Mouse (Mus musculus) lung, postnatal 0 days (tissue): ENCODE results near the gene Orc2. TPM values are rescaled to one million over a fixed set of nuclear protein-coding genes. Genes with fewer than 3 reads are reported as not detected.

ENCODE experiments used
- ATAC-seq: fragments of 200-750 bp; cut with Nextera tagmentation; 2 replicates; pipeline ENCODE4 v1.8.0; 2017; ENCODE audit warnings: moderate library complexity
- DNase-seq: peaks from one replicate; pipeline ENCODE4 v3.0.0-alpha.2; 2016; ENCODE audit warnings: low spot score
- H3K27ac ChIP-seq: fragments of 300-500 bp; sonication (generic); 2 replicates; pipeline ENCODE4 v1.5.1; 2014; ENCODE audit warnings: antibody characterized with exemption, mild to moderate bottlenecking, low read length, mixed read lengths
- H3K27me3 ChIP-seq: fragments of 300-500 bp; sonication (generic); replicated peaks from 2 replicates; pipeline ENCODE4 v1.6.1; 2014; ENCODE audit warnings: low read length, mixed read lengths; ENCODE audit not compliant: insufficient read depth
- H3K36me3 ChIP-seq: fragments of 300-500 bp; sonication (generic); 2 replicates; pipeline ENCODE4 v1.6.1; 2014; ENCODE audit warnings: low read length, mixed read lengths; ENCODE audit not compliant: insufficient read depth
- H3K4me1 ChIP-seq: fragments of 300-500 bp; sonication (generic); 2 replicates; pipeline ENCODE4 v1.6.1; 2014; ENCODE audit warnings: antibody characterized with exemption, low read depth, low read length, mixed read lengths; ENCODE audit not compliant: insufficient read depth
- H3K4me2 ChIP-seq: fragments of 300-500 bp; sonication (generic); replicated peaks from 2 replicates; pipeline ENCODE4 v1.6.1; 2014; ENCODE audit warnings: low read depth, mild to moderate bottlenecking, low read length, moderate library complexity, mixed read lengths
- H3K4me3 ChIP-seq: fragments of 300-500 bp; sonication (generic); 2 replicates; pipeline ENCODE4 v1.5.1; 2014; ENCODE audit warnings: low read depth, low read length
- H3K9ac ChIP-seq: fragments of 300-500 bp; sonication (generic); replicated peaks from 2 replicates; pipeline ENCODE4 v1.6.1; 2014; ENCODE audit warnings: low read depth, mild to moderate bottlenecking
- H3K9me3 ChIP-seq: fragments of 300-500 bp; sonication (generic); 2 replicates; pipeline ENCODE4 v1.6.1; 2016; ENCODE audit warnings: low read length, mixed read lengths
- CTCF ChIP-seq: IDR thresholded peaks from 2 replicates; pipeline ENCODE4 v1.5.1; 2016; ENCODE audit warnings: antibody characterized with exemption, mild to moderate bottlenecking
- EP300 ChIP-seq: IDR thresholded peaks from 2 replicates; pipeline ENCODE4 v1.6.1; 2016; ENCODE audit warnings: antibody characterized with exemption, mild to moderate bottlenecking, control low read depth
- WGBS: fragments of 180-500 bp; shearing (Covaris S2); extraction: QIAGEN DNeasy Blood & Tissue Kit; methylation state at CpG from one replicate; pipeline ENCODE4 v1.1.7; 2014; 5-methylcytosine and 5-hydroxymethylcytosine counted together
- polyA plus RNA-seq: library from polyadenylated mRNA; unstranded; fragments of >200 nt; fragmentation: Nextera tagmentation; extraction: Ambion mirVana; gene quantifications from 2 replicates; pipeline ENCODE4 v1.2.1, GENCODE M21; 2015

Gene Orc2
- polyA plus RNA-seq, 1 experiment from 2014 or later, result 12.4 TPM

- Histone ChIP-seq H3K36me3 (peaks cover 43% of the 10 kb centered on the region), H3K27me3 (no peaks in the 10 kb centered on the region), H3K27ac (no peak overlapping the region), H3K4me2 (no peak overlapping the region), H3K9me3 (no peaks in the 10 kb centered on the region), H3K4me1 (no peaks in the 10 kb centered on the region), H3K4me3 (no peak overlapping the region), H3K9ac (no peak overlapping the region)
- no peak for TF ChIP-seq CTCF
- no peak for TF ChIP-seq EP300
- DNase-seq (no peak), ATAC-seq (no peak)
- WGBS, result 73% methylated on average over 10 of the region's 10 CpGs
These were observed 84.9 kb downstream of the Orc2 start for GRCm38 (mm10) chr1:58420032-58420431.

GRCm38 (mm10) chr1:58416048-58416447, 88.9 kb downstream of the Orc2 start:
- WGBS, result 80% methylated on average over 2 of the region's 2 CpGs

GRCm38 (mm10) chr1:58415442-58415841, 89.5 kb downstream of the Orc2 start:
- 13% methylated on average over 1 of the region's 1 CpGs for WGBS

More at GRCm38 (mm10) chr1:58416048-58416447, 88.9 kb downstream of the Orc2 start:
- Histone ChIP-seq H3K27ac (no peak overlapping the region), H3K9me3 (no peaks in the 10 kb centered on the region), H3K27me3 (no peaks in the 10 kb centered on the region), H3K36me3 (peaks cover 62% of the 10 kb centered on the region), H3K4me2 (no peak overlapping the region), H3K4me3 (no peak overlapping the region), H3K9ac (no peak overlapping the region), H3K4me1 (no peaks in the 10 kb centered on the region)
- ATAC-seq (no peak), DNase-seq (no peak)
- no peak for TF ChIP-seq CTCF

More at GRCm38 (mm10) chr1:58415442-58415841, 89.5 kb downstream of the Orc2 start:
- no peak overlapping the region for H3K4me2 ChIP-seq
- ATAC-seq, result no peak
- H3K9ac ChIP-seq, result no peak overlapping the region
- peak; percentile 41 for DNase-seq
- H3K27me3 ChIP-seq, result no peaks in the 10 kb centered on the region
- H3K4me3 ChIP-seq, result no peak overlapping the region
- H3K4me1 ChIP-seq, result no peaks in the 10 kb centered on the region
- H3K9me3 ChIP-seq, result no peaks in the 10 kb centered on the region
- peaks cover 66% of the 10 kb centered on the region for H3K36me3 ChIP-seq
- no peak overlapping the region for H3K27ac ChIP-seq
- TF ChIP-seq EP300 (no peak), CTCF (peak; percentile 51)

Other genes with a start within 250 kb of the Orc2 start
- gene Aox2, start 226.8 kb downstream of the Orc2 start, polyA plus RNA-seq, result 0.02 and 0.05 TPM in 2 replicates
- gene Bzw1, start 112.2 kb downstream of the Orc2 start, polyA plus RNA-seq, result 201 and 206 TPM in 2 replicates
- gene Clk1, start 81.0 kb downstream of the Orc2 start, polyA plus RNA-seq, result 236 and 247 TPM in 2 replicates
- 13.0 and 14.9 TPM in 2 replicates for gene Nif3l1, start 60.0 kb downstream of the Orc2 start, polyA plus RNA-seq
- gene Ppil3, start 59.6 kb downstream of the Orc2 start, polyA plus RNA-seq, result 31.3 and 35.1 TPM in 2 replicates
- gene Fam126b, start 81.2 kb upstream of the Orc2 start, polyA plus RNA-seq, result 6.6 and 7.8 TPM in 2 replicates
- 162 and 163 TPM in 2 replicates for gene Ndufb3, start 81.3 kb upstream of the Orc2 start, polyA plus RNA-seq
- 0.11 and 0.21 TPM in 2 replicates for gene Als2cr12, start 190.9 kb upstream of the Orc2 start, polyA plus RNA-seq
- 62.1 and 62.2 TPM in 2 replicates for gene Cflar, start 206.4 kb upstream of the Orc2 start, polyA plus RNA-seq